Mouse (Mus musculus): ENCODE measurements around the gene Mpz.

GRCm38 (mm10) chr1:171101033-171101432 lies 49.5 kb upstream of the Mpz start:
- TF ChIP-seq EP300 (IDR thresholded peaks at IDR 0.05; ENCODE audit: low read depth) (no peak), CTCF (IDR thresholded peaks at IDR 0.05; ENCODE audit: low read depth) (no peak)

All from heart, postnatal 0 days (tissue).